Mouse (Mus musculus): ENCODE measurements around the gene Cfl1.
A peak's percentile ranks its signal among the peaks of the same experiment; 100 is the strongest.
"Not testable (repeated sequence)": the region's sequence is repeated elsewhere in the genome, so short reads cannot be mapped to it uniquely, and the experiment has no call there.

The Cfl1 gene

DNA sequence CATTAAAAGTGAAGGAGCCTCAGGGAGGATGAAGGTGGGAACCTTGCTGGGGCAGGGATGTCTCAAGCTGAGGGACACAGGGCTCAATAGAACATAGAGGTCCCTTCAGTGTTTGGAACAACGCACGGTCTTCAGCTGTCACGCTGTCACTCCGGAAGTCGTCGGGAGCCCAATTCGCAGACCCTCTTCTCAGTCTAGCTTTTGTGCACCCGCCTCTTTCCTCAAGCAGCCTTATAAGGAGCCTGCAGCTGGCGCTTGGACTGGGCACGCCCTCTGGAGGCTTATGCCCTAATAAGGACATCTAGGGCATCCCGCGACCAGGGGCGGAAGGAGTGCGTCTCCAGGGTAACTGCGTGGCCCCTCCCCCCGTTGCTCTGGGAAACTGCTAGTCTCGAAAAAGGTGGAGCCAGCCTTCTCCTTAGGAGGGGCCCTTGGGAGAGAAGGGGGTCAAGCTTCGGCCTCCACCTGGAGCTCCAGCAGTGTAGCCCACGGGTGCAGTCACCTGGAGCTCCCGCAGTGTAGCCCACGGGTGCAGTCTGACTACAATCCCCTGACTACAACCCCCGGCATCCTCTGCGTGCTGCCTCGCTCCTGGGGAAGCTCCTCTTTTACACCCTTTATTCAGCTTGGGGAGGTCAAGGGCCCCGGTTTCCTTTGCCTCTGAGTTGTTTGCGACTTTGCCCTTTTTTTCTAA, 1.2 kb upstream of the Cfl1 start:
- peak; percentile 97 for DNase-seq (ENCODE audit: low read depth, low spot score)

DNA sequence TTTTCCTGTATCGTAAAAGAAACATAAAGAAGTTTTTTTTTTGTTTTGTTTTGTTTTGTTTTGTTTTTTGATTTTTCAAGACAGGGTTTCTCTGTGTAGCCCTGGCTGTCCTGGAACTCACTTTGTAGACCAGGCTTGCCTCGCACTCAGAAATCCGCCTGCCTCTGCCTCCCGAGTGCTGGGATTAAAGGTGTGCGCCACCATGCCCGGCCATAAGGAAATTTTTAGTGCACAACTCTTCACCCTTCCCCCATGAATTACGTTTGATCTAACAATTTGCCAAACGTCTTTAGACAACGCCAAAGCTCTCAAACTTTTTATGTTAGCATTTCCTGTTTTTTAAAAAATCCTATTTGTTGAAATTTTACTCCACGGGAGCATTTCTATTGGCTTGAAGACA, 534 bp upstream of the Cfl1 start:
- not testable (repeated sequence) for DNase-seq (ENCODE audit: low read depth, low spot score)

DNA sequence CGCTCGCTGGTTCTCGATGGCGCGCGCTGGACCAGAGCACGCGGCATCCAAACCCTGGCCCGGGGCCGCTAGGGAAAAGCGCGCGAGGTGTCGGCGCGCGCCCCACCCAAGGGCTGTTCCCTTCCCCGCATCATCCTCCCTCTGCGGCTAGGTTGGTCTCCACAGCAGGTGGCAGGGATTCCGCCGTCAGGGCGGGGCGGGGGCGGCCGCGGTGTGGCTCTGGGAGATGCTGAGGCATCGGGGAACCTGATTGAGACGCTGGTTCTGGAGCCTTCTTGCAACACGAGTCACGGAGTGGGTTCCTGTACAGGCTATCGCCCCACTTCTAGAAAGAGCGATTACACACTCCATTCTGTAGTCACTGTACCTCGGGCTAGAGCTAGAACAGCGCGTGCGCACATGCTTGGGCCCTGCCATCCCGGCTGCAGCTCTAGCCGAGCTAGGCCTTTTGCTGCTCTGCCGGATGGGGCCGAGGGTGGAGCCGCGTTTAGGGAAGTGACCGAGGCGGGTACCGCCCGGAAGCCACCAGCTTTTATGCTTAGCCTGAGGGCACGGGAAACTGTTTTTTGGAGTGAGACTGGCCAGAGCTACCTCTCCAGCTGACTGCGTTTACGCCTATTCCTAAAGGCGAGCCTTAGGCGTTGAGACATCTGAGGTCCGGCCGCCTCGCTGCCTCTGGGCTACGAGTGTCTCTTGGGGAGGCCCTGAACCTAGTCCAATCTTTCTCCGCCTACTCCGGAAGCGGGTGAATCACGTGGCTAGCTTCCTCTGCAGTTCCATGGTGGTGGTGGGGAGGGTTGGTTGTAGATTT, 848 bp downstream of the Cfl1 start:
- DNase-seq (ENCODE audit: low read depth, low spot score) = peak; percentile 92

DNA sequence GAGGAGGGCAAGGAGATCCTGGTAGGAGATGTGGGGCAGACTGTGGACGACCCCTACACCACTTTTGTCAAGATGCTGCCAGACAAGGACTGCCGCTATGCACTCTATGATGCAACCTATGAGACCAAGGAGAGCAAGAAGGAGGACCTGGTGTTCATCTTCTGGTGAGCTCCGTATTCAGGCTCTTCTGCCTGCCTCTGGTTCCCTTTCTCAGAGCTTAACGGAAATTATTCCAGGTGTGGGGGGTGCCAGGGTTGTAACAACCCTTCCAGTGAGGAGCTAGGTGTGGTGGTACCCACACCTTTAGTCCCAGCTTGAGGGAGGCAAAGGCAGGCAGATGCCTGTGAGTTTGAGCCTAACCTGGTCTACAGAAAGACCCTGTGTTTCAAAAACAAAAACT, 2.4 kb downstream of the Cfl1 start:
- no peak for DNase-seq (ENCODE audit: low read depth, low spot score)

DNA sequence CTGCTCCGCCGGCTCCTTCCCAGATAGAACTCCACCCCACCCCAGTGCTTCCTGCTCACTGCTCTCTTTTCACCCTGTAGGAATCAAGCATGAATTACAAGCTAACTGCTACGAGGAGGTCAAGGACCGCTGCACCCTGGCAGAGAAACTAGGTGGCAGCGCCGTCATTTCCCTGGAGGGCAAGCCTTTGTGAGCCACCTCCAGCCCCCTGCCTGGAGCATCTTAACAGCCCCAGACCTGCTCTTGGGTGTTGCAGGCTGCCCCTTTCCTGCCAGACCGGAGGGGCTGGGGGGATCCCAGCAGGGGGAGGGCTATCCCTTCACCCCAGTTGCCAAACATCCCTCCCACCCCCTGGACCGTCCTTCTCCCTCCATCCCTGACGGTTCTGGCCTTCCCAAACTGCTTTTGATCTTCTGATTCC, 3.1 kb downstream of the Cfl1 start:
- DNase-seq (ENCODE audit: low read depth, low spot score) = not testable (repeated sequence)

DNA sequence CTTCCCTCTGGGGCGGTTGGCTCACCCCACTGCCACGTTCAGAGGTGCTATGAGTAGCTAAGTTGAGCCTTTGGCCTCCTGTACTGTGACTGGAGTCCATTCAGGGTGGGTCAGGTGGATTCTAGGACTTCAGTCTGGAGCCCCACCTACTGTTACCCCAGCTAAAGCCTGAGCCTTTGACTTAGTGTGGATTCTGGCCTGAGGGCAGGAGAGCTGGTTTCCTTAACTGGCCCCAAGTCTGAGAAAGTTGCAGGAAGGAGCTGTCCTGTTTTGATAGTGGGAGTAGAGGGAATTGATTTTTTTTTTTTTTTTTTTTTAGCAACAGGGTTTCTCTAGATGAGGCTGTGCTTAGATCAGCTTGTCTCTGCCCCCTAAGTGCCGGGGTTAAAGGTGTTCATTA, 4.1 kb downstream of the Cfl1 start:
- no peak for DNase-seq (ENCODE audit: low read depth, low spot score)

DNA sequence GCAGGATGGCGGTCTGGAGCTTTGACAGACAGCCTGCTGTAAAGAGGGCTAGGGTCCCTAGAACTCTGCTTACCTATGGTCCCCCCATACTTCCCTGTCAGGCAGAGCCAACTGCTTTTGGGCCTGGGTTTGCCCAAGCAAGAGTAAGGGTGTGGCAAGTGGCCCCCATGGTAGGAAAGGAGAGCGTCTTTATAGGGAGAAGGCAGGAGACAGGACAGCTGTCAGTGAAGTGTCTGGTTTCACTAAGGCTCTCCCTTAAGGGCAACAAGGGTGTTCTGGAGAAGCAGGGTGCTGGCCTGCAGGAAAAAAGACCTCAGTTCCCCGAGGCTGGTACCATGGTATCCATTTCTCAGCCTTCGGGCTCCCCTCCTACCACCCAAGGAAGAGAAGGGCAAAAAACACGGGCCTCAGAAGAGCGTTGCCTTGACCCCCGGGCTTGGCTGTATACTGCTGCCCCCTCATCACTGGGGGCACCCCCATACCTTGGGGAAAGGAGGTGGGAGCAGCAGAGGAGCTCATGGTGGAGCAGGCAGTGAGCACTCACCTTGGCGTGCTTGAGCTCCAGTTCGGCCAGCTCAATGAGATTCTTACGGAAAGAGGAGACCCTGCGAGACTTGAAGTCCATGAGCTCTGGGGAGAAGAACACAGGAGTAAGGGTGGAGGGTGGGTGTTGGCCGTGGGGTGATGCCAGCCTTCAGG, 5.2 kb downstream of the Cfl1 start:
- DNase-seq (ENCODE audit: low read depth, low spot score) = no peak

DNA sequence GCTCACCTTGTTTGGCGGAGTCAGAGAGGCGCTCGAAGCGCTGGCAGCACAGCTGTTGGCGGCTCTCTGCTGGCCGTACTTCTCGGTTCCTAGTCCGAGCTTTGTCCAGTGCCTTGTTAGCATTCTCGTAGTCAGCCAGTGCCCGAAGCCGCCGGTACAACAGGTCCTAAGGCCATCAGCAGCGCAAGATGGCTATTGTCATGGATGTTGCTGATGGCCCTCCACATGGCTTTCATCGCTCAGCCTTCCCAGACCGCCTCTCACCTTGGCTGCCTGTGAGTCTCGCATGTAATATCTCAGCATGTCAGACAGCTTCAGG, 5.8 kb downstream of the Cfl1 start:
- DNase-seq (ENCODE audit: low read depth, low spot score) = no peak

DNA sequence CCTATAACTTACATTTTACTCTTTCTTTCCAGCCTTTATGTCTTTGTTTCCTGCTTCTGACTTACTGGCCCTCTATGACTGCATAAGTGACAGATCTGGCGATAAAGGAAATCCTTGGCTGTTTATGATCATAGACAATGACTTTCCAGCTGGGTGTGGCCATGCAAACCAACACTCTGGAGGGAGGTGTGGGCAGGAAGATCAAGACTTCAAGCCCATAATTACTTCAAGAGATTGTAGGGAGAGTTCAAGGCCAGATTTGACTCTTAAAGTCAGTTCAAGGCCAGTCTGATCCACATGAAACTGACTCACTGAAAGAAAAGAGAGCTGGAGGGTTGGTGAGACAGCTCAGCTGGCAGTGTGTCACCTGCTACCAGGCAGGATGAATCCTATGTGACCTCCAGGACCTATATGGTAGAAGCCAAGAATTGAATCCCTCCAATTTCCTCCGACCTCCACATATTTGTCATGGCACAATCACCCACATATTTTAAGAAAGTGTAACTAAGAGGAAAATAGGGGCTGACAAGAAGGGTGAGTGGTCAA, 10.1 kb downstream of the Cfl1 start:
- DNase-seq (ENCODE audit: low read depth, low spot score) = no peak

DNA sequence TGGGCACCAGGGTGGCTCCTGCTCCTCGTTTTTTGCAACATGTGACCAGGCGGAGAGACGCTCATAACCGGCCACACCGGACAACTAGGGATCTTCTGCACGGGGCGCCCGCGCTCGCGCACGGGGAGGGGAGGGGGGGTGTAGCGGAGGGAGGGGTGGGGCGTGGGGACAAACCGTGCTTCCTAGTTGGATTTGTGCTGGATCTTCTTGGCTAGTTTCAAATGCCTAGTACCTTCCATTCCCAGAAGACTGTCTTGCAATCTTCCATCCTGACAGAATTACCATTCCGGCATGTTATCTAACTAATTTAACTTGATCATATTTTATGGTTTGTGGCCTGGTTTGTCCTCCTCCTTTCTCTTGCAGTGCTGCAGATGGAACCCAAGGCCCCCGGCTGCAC, 13.4 kb downstream of the Cfl1 start, which contains the start of gene 1700020D05Rik:
1700020D05Rik (minus strand) TSS at position 101 of the 400 bp plus-strand sequence.
- DNase-seq (ENCODE audit: low read depth, low spot score) = no peak

DNA sequence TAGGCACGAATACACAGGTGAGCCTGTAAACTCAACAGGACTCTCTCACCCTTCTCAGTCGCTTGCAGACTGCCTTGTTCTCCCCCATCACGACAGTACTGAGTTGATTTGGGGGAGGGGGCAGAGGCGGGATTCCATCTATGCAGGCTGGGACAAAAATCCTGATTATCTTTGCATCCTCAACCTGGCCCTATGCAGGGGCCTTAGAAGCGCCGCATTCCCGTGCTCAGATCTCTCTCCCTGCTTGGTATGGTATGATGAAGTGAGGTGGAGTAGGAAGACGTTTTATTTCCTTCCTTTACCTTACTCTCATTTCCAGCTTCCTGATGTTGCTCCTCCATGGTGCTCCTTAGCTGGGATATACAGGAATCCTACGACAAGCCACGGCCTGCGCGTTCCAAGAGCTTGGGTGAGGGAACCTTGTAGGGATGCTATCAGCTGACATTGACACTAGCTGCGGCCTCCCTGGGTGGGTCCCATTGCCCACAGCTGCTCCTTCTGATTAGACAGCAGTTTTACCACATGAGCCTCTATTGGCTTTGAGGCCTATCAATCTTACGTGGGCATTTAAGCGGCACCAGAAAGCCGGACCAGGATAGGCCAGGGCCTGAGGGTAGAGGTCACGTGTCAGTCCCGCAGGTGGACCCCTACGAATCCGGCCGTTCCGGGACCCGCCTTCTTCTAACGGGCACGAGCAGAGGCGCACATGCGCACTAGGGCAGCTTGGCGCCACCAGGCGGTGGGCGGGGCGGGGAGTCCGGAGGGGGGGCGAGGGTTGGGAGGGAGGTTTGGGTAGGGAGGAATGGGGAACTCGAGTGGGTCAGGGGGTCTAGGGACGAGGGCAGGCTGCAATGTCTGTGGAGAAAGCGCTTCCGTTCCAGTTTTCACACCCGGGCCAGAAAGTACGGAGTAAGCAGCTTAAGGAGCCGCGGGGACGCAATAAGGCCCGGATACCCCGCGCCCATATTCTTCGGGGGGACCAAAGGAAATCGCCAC, 20.1 kb downstream of the Cfl1 start, which contains the start of gene Snx32:
Snx32 (minus strand) TSS at position 508 of the 996 bp plus-strand sequence.
- peak; percentile 98 for DNase-seq (ENCODE audit: low read depth, low spot score)

DNA sequence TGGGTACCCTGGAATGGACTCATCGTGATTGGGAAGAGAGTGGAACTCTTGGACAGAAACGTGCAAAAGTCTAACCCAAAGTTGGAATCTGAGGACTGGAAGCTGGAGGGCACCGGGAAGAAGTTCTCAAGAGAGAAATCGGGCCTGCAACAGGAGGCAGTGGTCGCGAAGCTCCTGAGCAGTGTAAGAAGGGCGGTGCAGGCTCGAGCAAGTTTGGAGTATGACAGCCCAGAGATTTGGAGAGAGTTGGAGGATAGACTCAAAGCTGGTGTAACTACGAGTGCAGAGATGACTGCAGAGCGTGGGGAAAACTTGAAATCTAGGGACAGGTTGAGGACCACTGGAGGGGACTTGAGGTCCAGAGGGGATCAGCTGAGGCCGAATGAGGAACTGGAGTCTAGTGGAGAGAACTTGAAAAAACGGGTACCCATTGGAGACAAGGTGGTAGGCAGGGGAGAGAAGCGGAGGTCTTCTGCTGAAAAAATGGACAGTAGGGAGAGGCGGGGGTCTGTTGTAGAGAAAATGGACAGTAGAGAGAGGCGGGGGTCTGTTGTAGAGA, 20.9 kb downstream of the Cfl1 start:
- DNase-seq (ENCODE audit: low read depth, low spot score) = no peak

DNA sequence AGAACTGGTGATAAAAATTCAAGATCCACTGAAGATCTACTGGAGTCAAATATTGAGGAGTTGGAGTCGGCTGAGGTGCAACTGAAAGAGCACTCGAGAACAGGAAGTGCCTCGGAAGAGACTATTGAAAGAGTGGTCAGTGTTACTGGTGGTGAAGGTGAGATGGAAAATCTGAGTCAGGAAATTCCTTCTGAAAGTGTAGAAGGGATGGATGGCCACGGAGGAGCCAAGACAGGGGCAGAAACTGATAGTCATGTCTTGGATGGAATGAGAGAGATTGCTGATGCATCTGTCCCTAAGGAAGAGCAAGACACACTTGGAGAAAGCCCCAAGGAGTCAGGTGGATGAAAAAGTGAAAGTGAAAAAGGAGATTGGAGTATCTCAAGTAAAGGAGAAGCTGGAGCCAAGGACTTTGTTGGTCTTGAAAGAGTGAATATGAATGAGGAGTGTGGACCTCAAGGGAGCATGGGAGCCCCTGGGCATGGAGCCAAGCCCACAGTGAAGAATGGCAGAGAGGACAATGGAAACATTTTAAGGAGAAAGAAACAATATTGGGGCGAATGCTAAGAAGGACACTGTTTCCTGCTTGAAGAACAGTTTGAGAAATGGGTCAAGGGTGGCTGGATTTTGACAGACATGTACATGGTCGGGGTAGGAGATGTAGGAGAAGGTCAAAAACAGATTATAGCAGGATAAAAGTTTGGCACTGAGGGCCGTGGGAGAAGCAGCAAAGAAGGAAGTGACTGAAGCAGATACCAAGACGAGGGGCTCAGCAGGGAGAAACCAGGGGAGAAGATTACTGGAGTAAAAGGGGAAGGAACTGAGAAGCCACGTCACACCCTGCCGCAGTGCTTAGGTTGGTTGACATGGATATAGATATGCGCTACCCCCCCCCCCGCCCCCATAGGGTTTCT, 22.1 kb downstream of the Cfl1 start:
- DNase-seq (ENCODE audit: low read depth, low spot score) = peak; percentile 38

DNA sequence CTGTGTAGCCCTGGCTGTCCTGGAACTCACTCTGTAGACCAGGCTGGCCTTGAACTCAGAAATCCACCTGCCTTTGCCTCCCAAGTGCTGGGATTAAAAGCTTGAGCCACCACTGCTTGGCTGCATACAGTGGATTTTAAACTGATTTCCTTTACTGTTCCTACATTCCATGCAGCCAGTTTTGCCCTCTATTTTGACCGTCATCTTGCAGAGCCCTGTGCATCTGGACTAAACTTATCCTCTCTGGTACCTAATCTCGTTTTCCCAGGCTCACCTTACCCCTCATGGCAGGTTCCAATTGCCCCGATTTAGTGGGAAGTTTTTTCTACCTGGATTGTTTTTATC, 22.7 kb downstream of the Cfl1 start:
- DNase-seq (ENCODE audit: low read depth, low spot score) = no peak

DNA sequence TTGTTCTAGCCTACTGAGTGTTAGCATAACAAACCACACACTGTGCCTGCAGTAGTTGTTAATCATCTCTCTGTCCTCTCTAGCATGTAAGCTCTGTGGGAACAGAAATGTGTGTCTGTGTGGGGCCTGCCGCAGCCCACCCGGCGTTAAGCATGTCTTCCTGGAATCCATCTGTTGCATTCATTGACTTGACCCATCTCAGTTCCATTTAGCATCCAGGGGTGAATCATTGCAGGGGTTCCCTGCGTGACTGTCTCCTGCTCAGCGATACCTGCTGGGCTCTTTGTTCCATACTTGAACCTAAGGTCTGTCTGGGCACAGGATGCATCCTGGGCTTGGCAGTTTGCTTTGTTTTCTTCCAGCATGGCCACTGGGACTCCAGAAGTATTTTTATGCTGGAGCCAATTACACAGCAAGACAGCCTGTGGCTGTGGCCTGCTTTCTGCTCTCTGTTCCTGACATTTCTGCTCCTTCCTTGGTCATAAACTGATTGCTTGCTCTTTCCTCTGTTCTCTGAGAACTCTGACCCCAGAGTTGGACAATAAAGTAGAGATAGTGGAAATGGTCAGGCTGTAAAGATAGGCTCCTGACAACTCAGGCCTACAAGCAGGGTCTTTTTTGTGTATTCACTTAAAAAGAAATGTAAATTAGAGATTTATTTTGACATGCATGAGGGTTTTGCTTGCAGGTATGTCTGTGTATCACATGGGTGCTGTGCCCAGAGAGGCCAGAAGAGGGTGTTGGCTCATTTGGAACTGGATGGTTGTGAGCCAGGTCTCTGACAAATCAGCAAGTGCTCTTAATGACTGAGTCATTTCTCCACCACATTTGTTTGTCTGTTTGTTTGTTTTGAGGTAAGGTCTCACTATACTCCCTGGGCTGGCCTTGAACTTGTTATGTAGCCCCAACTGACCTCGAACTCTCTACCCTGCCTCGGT, 25.9 kb downstream of the Cfl1 start:
- no peak for DNase-seq (ENCODE audit: low read depth, low spot score)

DNA sequence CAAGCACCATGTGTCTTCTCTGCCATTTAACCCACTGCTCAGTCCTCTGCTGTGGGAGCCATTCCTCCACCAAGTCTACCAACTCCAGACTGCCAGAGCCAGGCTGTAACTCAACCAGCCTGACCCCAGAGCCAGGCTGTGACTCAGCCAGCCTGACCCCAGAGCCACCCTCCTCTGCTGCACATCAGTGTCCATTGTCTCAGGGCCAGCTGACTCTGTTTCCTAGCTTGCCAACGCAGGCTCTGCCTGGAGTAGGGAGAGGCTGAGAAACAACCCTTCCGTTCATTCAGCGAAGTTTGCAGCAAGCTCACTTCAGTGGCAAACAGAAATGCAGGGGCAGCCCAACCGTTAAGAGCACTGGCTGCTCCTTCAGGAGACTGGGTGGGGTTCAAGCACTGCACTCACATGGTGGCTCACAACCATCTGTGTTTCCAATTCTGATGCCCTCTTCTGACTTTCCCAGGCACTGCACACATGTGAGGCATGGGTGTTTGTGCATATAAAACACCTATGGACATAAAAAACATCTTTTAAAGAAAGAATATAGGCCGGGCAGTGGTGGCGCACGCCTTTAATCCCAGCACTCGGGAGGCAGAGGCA, 26.8 kb downstream of the Cfl1 start:
- no peak for DNase-seq (ENCODE audit: low read depth, low spot score)

DNA sequence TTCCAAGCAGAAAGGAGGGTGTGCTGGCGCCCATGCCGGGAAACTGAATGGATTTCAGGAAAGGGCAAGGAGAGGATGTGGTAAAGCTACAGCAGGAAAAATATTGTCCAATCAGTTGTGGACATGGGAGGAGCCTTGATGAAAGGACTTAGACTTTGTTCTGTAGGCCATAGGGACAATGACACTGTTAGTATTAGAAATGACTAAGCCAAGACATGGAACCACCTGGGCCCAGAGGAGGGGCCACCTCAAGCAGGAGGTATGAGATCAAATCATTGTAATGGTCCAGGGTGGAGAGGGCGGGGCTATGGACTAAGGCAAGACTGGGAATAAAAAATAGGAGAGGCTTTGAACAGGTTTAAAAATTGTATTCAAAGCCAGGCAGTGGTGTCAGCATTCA, 28.5 kb downstream of the Cfl1 start:
- no peak for DNase-seq (ENCODE audit: low read depth, low spot score)

DNA sequence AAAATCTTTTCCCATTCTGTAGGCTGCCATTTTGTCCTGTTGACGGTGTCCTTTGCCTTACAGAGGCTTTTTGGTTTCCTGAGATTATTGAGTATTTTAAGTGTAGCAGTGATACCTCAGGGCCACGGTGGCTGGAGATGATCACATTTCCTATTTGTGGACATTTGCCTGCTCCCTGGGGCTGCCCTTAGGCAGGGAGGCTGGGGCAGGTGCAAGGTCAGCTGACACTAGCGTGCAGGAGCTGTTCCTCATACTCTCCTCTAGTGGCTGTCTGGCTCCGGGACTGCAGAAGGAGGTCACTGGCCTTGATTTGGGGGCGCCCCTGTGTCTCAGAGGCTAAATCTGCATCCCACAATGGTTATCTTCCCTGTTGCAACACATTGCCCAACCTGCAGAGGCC, 34.9 kb downstream of the Cfl1 start:
- DNase-seq (ENCODE audit: low read depth, low spot score) = no peak

All from CD4-positive helper T cell, adult 2 months (primary cell).